Mouse (Mus musculus) thymus, adult 2 months (tissue): ENCODE measurements at regions not wholly inside any gene's neighbourhood (a gene's known extent, or its start where the extent isn't known, plus 50 kb on each side); places are given as distances from the start of the nearest gene placed in this dataset.

Source experiments
- CTCF ChIP-seq: fragments of 200-500 bp; IDR thresholded peaks from 2 replicates; pipeline ENCODE4 v1.5.1; 2012; ENCODE audit warnings: mild to moderate bottlenecking, control low read depth, low read length, moderate library complexity, borderline replicate concordance; ENCODE audit not compliant: control insufficient read depth, poor library complexity, insufficient read depth; ENCODE audit errors: extremely low read depth
- POLR2A ChIP-seq: fragments of 200-500 bp; IDR thresholded peaks from 2 replicates; pipeline ENCODE4 v1.6.1; 2012; ENCODE audit warnings: mild to moderate bottlenecking, low read length, control low read depth, moderate library complexity; ENCODE audit not compliant: control insufficient read depth, poor library complexity, insufficient read depth; ENCODE audit errors: extremely low read depth

- TF ChIP-seq CTCF (no peak), POLR2A (no peak)
Measured at GRCm38 (mm10) chr10:16996820-16997466, 726.1 kb upstream of the Cited2 start.
